Mouse (Mus musculus) embryo, embryonic 10.5 days (tissue): ENCODE data around the gene Tifa.

Experiments used
- DNase-seq: peaks from one replicate; pipeline ENCODE4 v3.0.0-alpha.2; 2015; ENCODE audit warnings: low spot score

The Tifa gene

GRCm38 (mm10) chr3:127788038-127788437, 1.6 kb upstream of the Tifa start:
- no peak for DNase-seq

- DNase-seq: peak; percentile 17
Measured at GRCm38 (mm10) chr3:127788919-127789318, 686 bp upstream of the Tifa start.

- DNase-seq: peak; percentile 75
Measured at GRCm38 (mm10) chr3:127790234-127791055, 840 bp downstream of the Tifa start.

GRCm38 (mm10) chr3:127791056-127791483, 1.5 kb downstream of the Tifa start:
- DNase-seq: no peak

GRCm38 (mm10) chr3:127791595-127792561, 2.3 kb downstream of the Tifa start:
- no peak for DNase-seq

GRCm38 (mm10) chr3:127793022-127793421, 3.4 kb downstream of the Tifa start:
- DNase-seq: no peak

- DNase-seq: no peak
Measured at GRCm38 (mm10) chr3:127795762-127796161, 6.2 kb downstream of the Tifa start.

- no peak for DNase-seq
Measured at GRCm38 (mm10) chr3:127796271-127796670, 6.7 kb downstream of the Tifa start.

- no peak for DNase-seq
Measured at GRCm38 (mm10) chr3:127801162-127801561, 11.6 kb downstream of the Tifa start.

- DNase-seq: no peak
Measured at GRCm38 (mm10) chr3:127802814-127803213, 13.2 kb downstream of the Tifa start.

- DNase-seq: no peak
Measured at GRCm38 (mm10) chr3:127804439-127804838, 14.8 kb downstream of the Tifa start.

- DNase-seq: no peak
Measured at GRCm38 (mm10) chr3:127805071-127805470, 15.5 kb downstream of the Tifa start.

GRCm38 (mm10) chr3:127805991-127806390, 16.4 kb downstream of the Tifa start:
- no peak for DNase-seq

GRCm38 (mm10) chr3:127807846-127808245, 18.2 kb downstream of the Tifa start:
- peak; percentile 19 for DNase-seq

- DNase-seq: no peak
Measured at GRCm38 (mm10) chr3:127809103-127809502, 19.5 kb downstream of the Tifa start.

- no peak for DNase-seq
Measured at GRCm38 (mm10) chr3:127817120-127817683, 27.6 kb downstream of the Tifa start.

- DNase-seq: no peak
Measured at GRCm38 (mm10) chr3:127818694-127819663, 29.4 kb downstream of the Tifa start.

GRCm38 (mm10) chr3:127820400-127820799, 30.8 kb downstream of the Tifa start:
- DNase-seq: no peak

GRCm38 (mm10) chr3:127821209-127821608, 31.6 kb downstream of the Tifa start:
- DNase-seq: no peak

- no peak for DNase-seq
Measured at GRCm38 (mm10) chr3:127823886-127824863, 34.6 kb downstream of the Tifa start.
